Mouse (Mus musculus): ENCODE data around the gene Akt1s1.

- TF ChIP-seq CTCF (IDR thresholded peaks at IDR 0.05; ENCODE audit: low read depth) (no peak), EP300 (IDR thresholded peaks at IDR 0.05; ENCODE audit: low read depth) (no peak)
Measured at GRCm38 (mm10) chr7:44867802-44868201, 19.0 kb downstream of the Akt1s1 start.

All from liver, embryonic 14.5 days (tissue).